Mouse (Mus musculus) bone marrow macrophage, adult 2 months (primary cell): ENCODE results near the gene Ror1.

ENCODE experiments used
- CTCF ChIP-seq: IDR thresholded peaks from 2 replicates; pipeline ENCODE4 v1.5.1; 2012; ENCODE audit warnings: low read depth, mild to moderate bottlenecking, low read length, moderate library complexity
- POLR2A ChIP-seq: IDR thresholded peaks from 2 replicates; pipeline ENCODE4 v1.6.1; 2012; ENCODE audit warnings: mild to moderate bottlenecking, low read depth, low read length, borderline replicate concordance

DNA sequence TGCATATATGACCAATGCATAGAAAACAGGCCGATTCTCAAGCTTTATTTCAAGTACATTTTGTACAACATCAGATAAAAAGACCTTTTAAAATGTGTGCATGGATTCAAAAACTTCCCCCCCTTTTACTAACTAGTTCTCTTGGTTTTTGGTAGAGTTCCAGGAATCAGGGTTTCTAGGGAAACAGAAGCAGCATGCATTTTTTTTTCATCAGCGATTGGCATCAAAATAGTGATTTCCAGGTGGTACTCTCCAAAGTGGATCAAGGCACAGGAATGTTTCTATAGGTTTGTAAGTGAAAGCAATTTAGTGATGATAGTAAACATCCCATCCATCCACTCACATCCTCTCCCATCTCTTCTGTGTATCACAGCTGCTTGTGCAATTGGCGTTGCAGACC, 98.5 kb downstream of the Ror1 start:
- TF ChIP-seq CTCF (no peak), POLR2A (no peak)
